Mouse (Mus musculus): ENCODE data around the gene Dnah8. TPM values are rescaled to one million over a fixed set of nuclear protein-coding genes. Genes with fewer than 3 reads are reported as not detected.

Dnah8 gene
- polyA plus RNA-seq (2017; shearing (Covaris generic)), result 30.3 TPM

GRCm38 (mm10) chr17:30624132-30624531 is at the start of gene Dnah8:
Dnah8 (plus strand) TSS chr17:30624354.

GRCm38 (mm10) chr17:30575941-30576773 is 48.0 kb upstream of the Dnah8 start, which contains the start of gene Btbd9:
Btbd9 (minus strand) TSS chr17:30576488.

GRCm38 (mm10) chr17:30626719-30627118 is 2.6 kb downstream of the Dnah8 start, which contains the start of gene Glo1:
Glo1 (minus strand) TSS chr17:30626871.

GRCm38 (mm10) chr17:30901627-30902026 is 277.5 kb downstream of the Dnah8 start, which contains the start of gene Glp1r:
Glp1r (plus strand) TSS chr17:30901817.

Other genes starting within 250 kb of the Dnah8 start
- 68.9 TPM for gene Btbd9, start 47.9 kb upstream of the Dnah8 start, polyA plus RNA-seq (2017; shearing (Covaris generic))
- 123 TPM for gene Glo1, start 2.5 kb downstream of the Dnah8 start, polyA plus RNA-seq (2017; shearing (Covaris generic))

Measured in activated CD4-positive, CD25-positive, alpha-beta regulatory T cell, adult 9 weeks (primary cell).